Mouse (Mus musculus) CD8-positive naive resting alpha-beta T cell, adult 2 months (primary cell): ENCODE data around the gene Slc25a13.

Experiments
- DNase-seq, 2 experiments: peaks; one replicate each; pipeline ENCODE4 v3.0.0; 2022; ENCODE audit warnings: low read depth in 2 of 2, low spot score in 2 of 2

The Slc25a13 gene

GRCm38 (mm10) chr6:6121904-6122303 is 95.1 kb downstream of the Slc25a13 start:
- DNase-seq = no peak

- DNase-seq = no peak
Measured at GRCm38 (mm10) chr6:6120841-6121240, 96.1 kb downstream of the Slc25a13 start.

- no peak for DNase-seq
Measured at GRCm38 (mm10) chr6:6115771-6116170, 101.2 kb downstream of the Slc25a13 start.

- no peak for DNase-seq
Measured at GRCm38 (mm10) chr6:6113776-6114175, 103.2 kb downstream of the Slc25a13 start.

- no peak for DNase-seq
Measured at GRCm38 (mm10) chr6:6112767-6113528, 104.0 kb downstream of the Slc25a13 start.

- DNase-seq = no peak
Measured at GRCm38 (mm10) chr6:6107419-6107966, 109.5 kb downstream of the Slc25a13 start.

GRCm38 (mm10) chr6:6105586-6105985 is 111.4 kb downstream of the Slc25a13 start:
- DNase-seq = no peak

- no peak for DNase-seq
Measured at GRCm38 (mm10) chr6:6103469-6103868, 113.5 kb downstream of the Slc25a13 start.

GRCm38 (mm10) chr6:6101605-6102004 is 115.4 kb downstream of the Slc25a13 start:
- no peak for DNase-seq

GRCm38 (mm10) chr6:6100892-6101480 is 116.0 kb downstream of the Slc25a13 start:
- DNase-seq = no peak

GRCm38 (mm10) chr6:6093978-6094377 is 123.0 kb downstream of the Slc25a13 start:
- DNase-seq = no peak

GRCm38 (mm10) chr6:6093522-6093921 is 123.5 kb downstream of the Slc25a13 start:
- DNase-seq = no peak

- DNase-seq = no peak
Measured at GRCm38 (mm10) chr6:6092497-6092896, 124.5 kb downstream of the Slc25a13 start.

GRCm38 (mm10) chr6:6091016-6091415 is 126.0 kb downstream of the Slc25a13 start:
- no peak for DNase-seq

GRCm38 (mm10) chr6:6088151-6088550 is 128.8 kb downstream of the Slc25a13 start:
- no peak for DNase-seq

GRCm38 (mm10) chr6:6080484-6080883 is 136.5 kb downstream of the Slc25a13 start:
- DNase-seq = no peak

- DNase-seq = no peak
Measured at GRCm38 (mm10) chr6:6077234-6077633, 139.7 kb downstream of the Slc25a13 start.

GRCm38 (mm10) chr6:6075940-6076447 is 141.0 kb downstream of the Slc25a13 start:
- DNase-seq = no peak

- no peak for DNase-seq
Measured at GRCm38 (mm10) chr6:6071038-6071437, 145.9 kb downstream of the Slc25a13 start.

GRCm38 (mm10) chr6:6070015-6070414 is 147.0 kb downstream of the Slc25a13 start:
- DNase-seq = no peak

- no peak for DNase-seq
Measured at GRCm38 (mm10) chr6:6067201-6067600, 149.8 kb downstream of the Slc25a13 start.

GRCm38 (mm10) chr6:6058548-6058947 is 158.4 kb downstream of the Slc25a13 start:
- DNase-seq = no peak
